Mouse (Mus musculus): ENCODE measurements at regions not wholly inside any gene's neighbourhood (a gene's known extent, or its start where the extent isn't known, plus 50 kb on each side); places are given as distances from the start of the nearest gene placed in this dataset.

GRCm38 (mm10) chr13:52254185-52254584 is 276.9 kb downstream of the Diras2 start:
- 20% methylated on average over 9 of the region's 9 CpGs for WGBS
- Histone ChIP-seq H3K36me3 (replicated peaks) (no peaks in the 10 kb centered on the region), H3K9ac (no peak overlapping the region), H3K4me2 (no peak overlapping the region), H3K4me3 (replicated peaks) (no peak overlapping the region), H3K9me3 (no peaks in the 10 kb centered on the region), H3K27ac (no peak overlapping the region), H3K4me1 (no peaks in the 10 kb centered on the region), H3K27me3 (peaks cover 10% of the 10 kb centered on the region; the same call in 1 of the 2 replicates)
- ATAC-seq (ENCODE audit: low FRiP score), result no peak

- Histone ChIP-seq H3K27ac (no peak overlapping the region), H3K9me3 (no peaks in the 10 kb centered on the region), H3K4me2 (no peak overlapping the region), H3K4me3 (replicated peaks) (no peak overlapping the region), H3K4me1 (no peaks in the 10 kb centered on the region), H3K36me3 (replicated peaks) (no peaks in the 10 kb centered on the region), H3K27me3 (peaks cover 10% of the 10 kb centered on the region; the same call in 1 of the 2 replicates), H3K9ac (no peak overlapping the region)
- 63% methylated on average over 5 of the region's 5 CpGs for WGBS
- no peak for ATAC-seq (ENCODE audit: low FRiP score)
Observed at GRCm38 (mm10) chr13:52255697-52256096, 275.4 kb downstream of the Diras2 start.

GRCm38 (mm10) chr13:52258373-52258772 is 272.7 kb downstream of the Diras2 start:
- Histone ChIP-seq H3K27me3 (peaks cover 5% of the 10 kb centered on the region; the same call in 1 of the 2 replicates), H3K4me3 (replicated peaks) (no peak overlapping the region), H3K9me3 (no peaks in the 10 kb centered on the region), H3K9ac (no peak overlapping the region), H3K27ac (no peak overlapping the region), H3K36me3 (replicated peaks) (no peaks in the 10 kb centered on the region), H3K4me2 (no peak overlapping the region), H3K4me1 (no peaks in the 10 kb centered on the region)
- WGBS, result 90% methylated on average over 8 of the region's 8 CpGs
- no peak for ATAC-seq (ENCODE audit: low FRiP score)

- Histone ChIP-seq H3K36me3 (replicated peaks) (no peaks in the 10 kb centered on the region), H3K9me3 (no peaks in the 10 kb centered on the region), H3K4me2 (no peak overlapping the region), H3K4me1 (no peaks in the 10 kb centered on the region), H3K27ac (no peak overlapping the region), H3K27me3 (no peaks in the 10 kb centered on the region), H3K4me3 (replicated peaks) (no peak overlapping the region), H3K9ac (no peak overlapping the region)
- ATAC-seq (ENCODE audit: low FRiP score), result no peak
- 84% methylated on average over 14 of the region's 14 CpGs for WGBS
Observed at GRCm38 (mm10) chr13:52262949-52263550, 268.0 kb downstream of the Diras2 start.

- no peak overlapping the region for H3K4me3 ChIP-seq (replicated peaks)
- H3K9me3 ChIP-seq, result no peaks in the 10 kb centered on the region
- no peak overlapping the region for H3K27ac ChIP-seq
- H3K4me2 ChIP-seq, result no peak overlapping the region
- 82% methylated on average over 6 of the region's 6 CpGs for WGBS
- H3K27me3 ChIP-seq, result no peaks in the 10 kb centered on the region
- no peak overlapping the region for H3K9ac ChIP-seq
- H3K36me3 ChIP-seq (replicated peaks), result no peaks in the 10 kb centered on the region
- H3K4me1 ChIP-seq, result no peaks in the 10 kb centered on the region
- ATAC-seq (ENCODE audit: low FRiP score), result no peak
Observed at GRCm38 (mm10) chr13:52268279-52268678, 262.8 kb downstream of the Diras2 start.

GRCm38 (mm10) chr13:52273502-52274246 is 257.4 kb downstream of the Diras2 start:
- H3K36me3 ChIP-seq (replicated peaks), result no peaks in the 10 kb centered on the region
- no peak overlapping the region for H3K9ac ChIP-seq
- H3K4me2 ChIP-seq, result no peak overlapping the region
- no peak overlapping the region for H3K4me3 ChIP-seq (replicated peaks)
- ATAC-seq (ENCODE audit: low FRiP score), result no peak
- no peak overlapping the region for H3K27ac ChIP-seq
- peaks cover 27% of the 10 kb centered on the region for H3K27me3 ChIP-seq
- WGBS, result 90% methylated on average over 19 of the region's 19 CpGs
- H3K9me3 ChIP-seq, result no peaks in the 10 kb centered on the region
- H3K4me1 ChIP-seq, result peaks cover 5% of the 10 kb centered on the region; the same call in 1 of the 2 replicates

- Histone ChIP-seq H3K36me3 (replicated peaks) (no peaks in the 10 kb centered on the region), H3K9me3 (no peaks in the 10 kb centered on the region), H3K27ac (no peak overlapping the region), H3K4me3 (replicated peaks) (no peak overlapping the region), H3K4me2 (no peak overlapping the region), H3K27me3 (peaks cover 27% of the 10 kb centered on the region), H3K4me1 (peaks cover 5% of the 10 kb centered on the region; the same call in 1 of the 2 replicates), H3K9ac (no peak overlapping the region)
- ATAC-seq (ENCODE audit: low FRiP score), result 0 out of 2 replicates have a peak, but pooled peaks have one; percentile 33
- 77% methylated on average over 5 of the region's 5 CpGs for WGBS
Observed at GRCm38 (mm10) chr13:52275196-52275595, 255.9 kb downstream of the Diras2 start.

- no peaks in the 10 kb centered on the region for H3K9me3 ChIP-seq
- H3K36me3 ChIP-seq (replicated peaks), result no peaks in the 10 kb centered on the region
- H3K4me2 ChIP-seq, result peak overlapping the region; percentile 31; the same call in 1 of the 2 replicates
- peaks cover 5% of the 10 kb centered on the region; the same call in 1 of the 2 replicates for H3K4me1 ChIP-seq
- no peak overlapping the region for H3K27ac ChIP-seq
- peaks cover 27% of the 10 kb centered on the region for H3K27me3 ChIP-seq
- no peak overlapping the region for H3K9ac ChIP-seq
- 0 out of 2 replicates have a peak overlapping the region, but pooled peaks have one; percentile 11 for H3K4me3 ChIP-seq (replicated peaks)
- WGBS, result 12% methylated on average over 8 of the region's 8 CpGs
- 0 out of 2 replicates have a peak, but pooled peaks have one; percentile 57 for ATAC-seq (ENCODE audit: low FRiP score)
Observed at GRCm38 (mm10) chr13:52275675-52276074, 255.4 kb downstream of the Diras2 start.

- H3K27me3 ChIP-seq, result peaks cover 27% of the 10 kb centered on the region
- H3K4me1 ChIP-seq, result peaks cover 5% of the 10 kb centered on the region; the same call in 1 of the 2 replicates
- no peak for ATAC-seq (ENCODE audit: low FRiP score)
- H3K4me3 ChIP-seq (replicated peaks), result no peak overlapping the region
- WGBS, result 86% methylated on average over 3 of the region's 3 CpGs
- H3K9ac ChIP-seq, result no peak overlapping the region
- no peaks in the 10 kb centered on the region for H3K36me3 ChIP-seq (replicated peaks)
- H3K4me2 ChIP-seq, result no peak overlapping the region
- H3K9me3 ChIP-seq, result no peaks in the 10 kb centered on the region
- H3K27ac ChIP-seq, result no peak overlapping the region
Observed at GRCm38 (mm10) chr13:52277195-52277594, 253.9 kb downstream of the Diras2 start.

GRCm38 (mm10) chr13:52278831-52279230 is 252.2 kb downstream of the Diras2 start:
- 78% methylated on average over 1 of the region's 1 CpGs for WGBS
- H3K4me2 ChIP-seq, result no peak overlapping the region
- H3K27ac ChIP-seq, result no peak overlapping the region
- no peaks in the 10 kb centered on the region for H3K9me3 ChIP-seq
- peaks cover 5% of the 10 kb centered on the region; the same call in 1 of the 2 replicates for H3K4me1 ChIP-seq
- ATAC-seq (ENCODE audit: low FRiP score), result no peak
- no peaks in the 10 kb centered on the region for H3K36me3 ChIP-seq (replicated peaks)
- H3K4me3 ChIP-seq (replicated peaks), result no peak overlapping the region
- peaks cover 26% of the 10 kb centered on the region for H3K27me3 ChIP-seq
- no peak overlapping the region for H3K9ac ChIP-seq

GRCm38 (mm10) chr13:52279281-52279969 is 251.7 kb downstream of the Diras2 start:
- H3K9ac ChIP-seq, result no peak overlapping the region
- WGBS, result 81% methylated on average over 11 of the region's 11 CpGs

GRCm38 (mm10) chr13:52279970-52280348 is 251.1 kb downstream of the Diras2 start:
- Histone ChIP-seq H3K9ac (no peak overlapping the region), H3K4me3 (replicated peaks) (no peak overlapping the region)
- 91% methylated on average over 5 of the region's 5 CpGs for WGBS

More at GRCm38 (mm10) chr13:52279281-52279969, 251.7 kb downstream of the Diras2 start:
- Histone ChIP-seq H3K4me3 (replicated peaks) (no peak overlapping the region), H3K4me2 (no peak overlapping the region), H3K27me3 (peaks cover 20% of the 10 kb centered on the region), H3K36me3 (replicated peaks) (no peaks in the 10 kb centered on the region), H3K9me3 (no peaks in the 10 kb centered on the region), H3K4me1 (peaks cover 5% of the 10 kb centered on the region; the same call in 1 of the 2 replicates), H3K27ac (no peak overlapping the region)
- ATAC-seq (ENCODE audit: low FRiP score), result no peak

More at GRCm38 (mm10) chr13:52279970-52280348, 251.1 kb downstream of the Diras2 start:
- peaks cover 5% of the 10 kb centered on the region; the same call in 1 of the 2 replicates for H3K4me1 ChIP-seq
- H3K27ac ChIP-seq, result no peak overlapping the region
- no peak overlapping the region for H3K4me2 ChIP-seq
- ATAC-seq (ENCODE audit: low FRiP score), result no peak
- H3K27me3 ChIP-seq, result peaks cover 16% of the 10 kb centered on the region
- no peaks in the 10 kb centered on the region for H3K9me3 ChIP-seq
- no peaks in the 10 kb centered on the region for H3K36me3 ChIP-seq (replicated peaks)
